Mouse (Mus musculus): ENCODE data around the gene Tex19.2. TPM values are rescaled to one million over a fixed set of nuclear protein-coding genes. Genes with fewer than 3 reads are reported as not detected.
"Not testable (repeated sequence)": the region's sequence is repeated elsewhere in the genome, so short reads cannot be mapped to it uniquely, and the experiment has no call there.

Gene Tex19.2
- polyA plus RNA-seq, 1 experiment from 2014 or later = not detected

- Histone ChIP-seq H3K36me3 (replicated peaks; ENCODE audit: insufficient read depth, low read length) (no peaks in the 10 kb centered on the region), H3K4me3 (ENCODE audit: low read depth, low read length) (no peak within 1 kb of the TSS), H3K27me3 (ENCODE audit: insufficient read depth, low read length) (no peaks in the 10 kb centered on the region), H3K4me1 (ENCODE audit: insufficient read depth) (peaks cover 13% of the 10 kb centered on the region), H3K9me3 (ENCODE audit: low read length) (no peaks in the 10 kb centered on the region), H3K27ac (ENCODE audit: low read depth) (no peak within 1 kb of the TSS), H3K9ac (replicated peaks) (no peak within 1 kb of the TSS; the same call in 1 of the 2 replicates), H3K4me2 (ENCODE audit: low read depth, low read length) (no peak within 1 kb of the TSS)
- DNase-seq (no peak), ATAC-seq (no peak)
- WGBS (ENCODE audit: insufficient replicate concordance) = 49% methylated on average over 3 of the region's 3 CpGs
- TF ChIP-seq CTCF (IDR thresholded peaks at IDR 0.05; ENCODE audit: low read depth) (no peak), EP300 (IDR thresholded peaks at IDR 0.05; ENCODE audit: low read depth) (no peak)
Observed at GRCm38 (mm10) chr11:121081120-121081519, 37.4 kb downstream of the Tex19.2 start, which contains the start of gene Sectm1a. TSS of gene Sectm1a (minus strand) at chr11:121081220.

- Histone ChIP-seq H3K4me1 (ENCODE audit: insufficient read depth) (peaks cover 13% of the 10 kb centered on the region), H3K9ac (replicated peaks) (no peak overlapping the region), H3K27ac (ENCODE audit: low read depth) (no peak overlapping the region), H3K4me2 (ENCODE audit: low read depth, low read length) (no peak overlapping the region), H3K27me3 (ENCODE audit: insufficient read depth, low read length) (no peaks in the 10 kb centered on the region), H3K4me3 (ENCODE audit: low read depth, low read length) (no peak overlapping the region), H3K36me3 (replicated peaks; ENCODE audit: insufficient read depth, low read length) (no peaks in the 10 kb centered on the region), H3K9me3 (ENCODE audit: low read length) (no peaks in the 10 kb centered on the region)
- ATAC-seq (no peak), DNase-seq (no peak)
- 87% methylated on average over 8 of the region's 8 CpGs for WGBS (ENCODE audit: insufficient replicate concordance)
- TF ChIP-seq EP300 (IDR thresholded peaks at IDR 0.05; ENCODE audit: low read depth) = no peak
- TF ChIP-seq CTCF (IDR thresholded peaks at IDR 0.05; ENCODE audit: low read depth) = no peak
Observed at GRCm38 (mm10) chr11:121080330-121080729, 38.1 kb downstream of the Tex19.2 start.

GRCm38 (mm10) chr11:121075655-121076054 lies 42.8 kb downstream of the Tex19.2 start:
- ATAC-seq (no peak), DNase-seq (no peak)
- H3K9ac ChIP-seq (replicated peaks) = no peak overlapping the region
- no peak overlapping the region for H3K4me3 ChIP-seq (ENCODE audit: low read depth, low read length)
- no peaks in the 10 kb centered on the region for H3K9me3 ChIP-seq (ENCODE audit: low read length)
- TF ChIP-seq CTCF (IDR thresholded peaks at IDR 0.05; ENCODE audit: low read depth) (no peak), EP300 (IDR thresholded peaks at IDR 0.05; ENCODE audit: low read depth) (no peak)
- H3K4me1 ChIP-seq (ENCODE audit: insufficient read depth) = no peaks in the 10 kb centered on the region
- WGBS (ENCODE audit: insufficient replicate concordance) = 59% methylated on average over 5 of the region's 5 CpGs
- H3K36me3 ChIP-seq (replicated peaks; ENCODE audit: insufficient read depth, low read length) = no peaks in the 10 kb centered on the region
- H3K4me2 ChIP-seq (ENCODE audit: low read depth, low read length) = no peak overlapping the region
- H3K27ac ChIP-seq (ENCODE audit: low read depth) = no peak overlapping the region
- no peaks in the 10 kb centered on the region for H3K27me3 ChIP-seq (ENCODE audit: insufficient read depth, low read length)

GRCm38 (mm10) chr11:121069662-121070061 lies 48.8 kb downstream of the Tex19.2 start:
- ATAC-seq; H3K36me3 ChIP-seq (replicated peaks; ENCODE audit: insufficient read depth, low read length): not testable (repeated sequence)
- 85% methylated on average over 11 of the region's 16 CpGs for WGBS (ENCODE audit: insufficient replicate concordance)

GRCm38 (mm10) chr11:121067895-121068294 lies 50.6 kb downstream of the Tex19.2 start:
- ATAC-seq (no peak), DNase-seq (no peak)
- Histone ChIP-seq H3K4me1 (ENCODE audit: insufficient read depth) (0 out of 2 replicates have a peak, but pooled peaks cover 3% of the 10 kb centered on the region), H3K4me2 (ENCODE audit: low read depth, low read length) (no peak overlapping the region), H3K9ac (replicated peaks) (no peak overlapping the region), H3K4me3 (ENCODE audit: low read depth, low read length) (no peak overlapping the region), H3K27ac (ENCODE audit: low read depth) (no peak overlapping the region), H3K36me3 (replicated peaks; ENCODE audit: insufficient read depth, low read length) (no peaks in the 10 kb centered on the region), H3K9me3 (ENCODE audit: low read length) (no peaks in the 10 kb centered on the region), H3K27me3 (ENCODE audit: insufficient read depth, low read length) (no peaks in the 10 kb centered on the region)
- no peak for TF ChIP-seq EP300 (IDR thresholded peaks at IDR 0.05; ENCODE audit: low read depth)
- TF ChIP-seq CTCF (IDR thresholded peaks at IDR 0.05; ENCODE audit: low read depth) = no peak
- 85% methylated on average over 2 of the region's 2 CpGs for whole genome bisulfite sequencing (ENCODE audit: insufficient replicate concordance)

More at GRCm38 (mm10) chr11:121069662-121070061, 48.8 kb downstream of the Tex19.2 start:
- H3K27ac ChIP-seq (ENCODE audit: low read depth); H3K4me1 ChIP-seq (ENCODE audit: insufficient read depth); H3K27me3 ChIP-seq (ENCODE audit: insufficient read depth, low read length); H3K9ac ChIP-seq (replicated peaks); H3K4me2 ChIP-seq (ENCODE audit: low read depth, low read length); H3K4me3 ChIP-seq (ENCODE audit: low read depth, low read length); H3K9me3 ChIP-seq (ENCODE audit: low read length); DNase-seq: not testable (repeated sequence)

Other genes starting within 250 kb of the Tex19.2 start
- gene Ccdc57, start 185.8 kb downstream of the Tex19.2 start, polyA plus RNA-seq (2015; fragmentation: Nextera tagmentation; extraction: Ambion mirVana) = 1.2 and 1.4 TPM in 2 replicates
- 9.9 and 13.9 TPM in 2 replicates for gene Slc16a3, start 170.2 kb downstream of the Tex19.2 start, polyA plus RNA-seq (2015; fragmentation: Nextera tagmentation; extraction: Ambion mirVana)
- 29.9 and 30.0 TPM in 2 replicates for gene Csnk1d, start 127.3 kb downstream of the Tex19.2 start, polyA plus RNA-seq (2015; fragmentation: Nextera tagmentation; extraction: Ambion mirVana)
- 3.2 and 3.3 TPM in 2 replicates for gene Cd7, start 79.3 kb downstream of the Tex19.2 start, polyA plus RNA-seq (2015; fragmentation: Nextera tagmentation; extraction: Ambion mirVana)
- 0.05 and 0.23 TPM in 2 replicates for gene Sectm1b, start 55.1 kb downstream of the Tex19.2 start, polyA plus RNA-seq (2015; fragmentation: Nextera tagmentation; extraction: Ambion mirVana)
- 1.7 and 2.0 TPM in 2 replicates for gene Sectm1a, start 37.5 kb downstream of the Tex19.2 start, polyA plus RNA-seq (2015; fragmentation: Nextera tagmentation; extraction: Ambion mirVana)
- gene Tex19.1, start 27.5 kb upstream of the Tex19.2 start, polyA plus RNA-seq (2015; fragmentation: Nextera tagmentation; extraction: Ambion mirVana) = not detected in 2 replicates
- gene Uts2r, start 41.6 kb upstream of the Tex19.2 start, polyA plus RNA-seq (2015; fragmentation: Nextera tagmentation; extraction: Ambion mirVana) = not detected in 2 replicates
- gene Hexdc, start 85.8 kb upstream of the Tex19.2 start, polyA plus RNA-seq (2015; fragmentation: Nextera tagmentation; extraction: Ambion mirVana) = 2.3 and 3.2 TPM in 2 replicates
- 17.7 and 17.9 TPM in 2 replicates for gene Ogfod3, start 86.0 kb upstream of the Tex19.2 start, polyA plus RNA-seq (2015; fragmentation: Nextera tagmentation; extraction: Ambion mirVana)
- gene Cybc1, start 110.6 kb upstream of the Tex19.2 start, polyA plus RNA-seq (2015; fragmentation: Nextera tagmentation; extraction: Ambion mirVana) = 13.3 and 15.0 TPM in 2 replicates
- 27.8 and 39.1 TPM in 2 replicates for gene Narf, start 118.6 kb upstream of the Tex19.2 start, polyA plus RNA-seq (2015; fragmentation: Nextera tagmentation; extraction: Ambion mirVana)
- 2.3 and 2.6 TPM in 2 replicates for gene Foxk2, start 141.3 kb upstream of the Tex19.2 start, polyA plus RNA-seq (2015; fragmentation: Nextera tagmentation; extraction: Ambion mirVana)
- 16.6 and 16.7 TPM in 2 replicates for gene Wdr45b, start 235.8 kb upstream of the Tex19.2 start, polyA plus RNA-seq (2015; fragmentation: Nextera tagmentation; extraction: Ambion mirVana)